ENCODE assay signal across 16 mouse cellular contexts in genomic region chr11:119979596-119980385, GRCm38 (mm10). TPM values are rescaled to one million over a fixed set of nuclear protein-coding genes. Genes with fewer than 3 reads are reported as not detected.
DNase-seq lines count a peak whose midpoint lies in the region; TF ChIP-seq lines count a peak whose summit lies in the region.
"Had no signal": no experiment of that assay in that cellular context is flagged by ENCODE, and none has a peak within 500 bp of the region (broad histone marks: within the 10 kb centered on the region; RNA-seq: fewer than 3 reads in every experiment).

No protein-coding gene starts in this region.

- H3K27me3 ChIP-seq in myocyte (ENCODE audit: control insufficient read depth, insufficient read depth, insufficient read length), result no peaks in the 10 kb centered on the region
- H3K27me3 ChIP-seq: neural tube, embryonic 15.5 days had no signal

- H3K4me3 ChIP-seq in left cerebral cortex, adult 2 months, result no peak overlapping the region
- H3K4me3 ChIP-seq in myocyte, result no peak overlapping the region
- H3K4me3 ChIP-seq: hindbrain, embryonic 10.5 days; neural tube, embryonic 15.5 days had no signal

- no peak overlapping the region for H3ac ChIP-seq in myocyte (ENCODE audit: control insufficient read depth, insufficient read length)

- no peak for TF ChIP-seq CTCF in left cerebral cortex, adult 2 months (IDR thresholded peaks at IDR 0.05)

- TF ChIP-seq POLR2A in myocyte (IDR thresholded peaks at IDR 0.05; ENCODE audit: insufficient read length, low read depth), result no peak

- H3K4me2 ChIP-seq in myocyte (ENCODE audit: low read depth), result peak overlapping the region; percentile 55
- H3K4me2 ChIP-seq: midbrain, embryonic 11.5 days; neural tube, embryonic 15.5 days had no signal

- intact Hi-C loops in left cerebral cortex, adult 2 months (cut with DNase I), result no loop called here
- intact Hi-C loops in left cerebral cortex, postnatal 10 days (cut with DNase I), result no loop called here

- peak overlapping the region; percentile 7; the same call in 1 of the 2 replicates for H3K27ac ChIP-seq in left cerebral cortex, adult 2 months
- H3K27ac ChIP-seq: hindbrain, embryonic 10.5 days; macrophage; neural tube, embryonic 15.5 days had no signal

- H3K79me2 ChIP-seq in myocyte (ENCODE audit: control insufficient read depth, insufficient read depth), result peaks cover 5% of the 10 kb centered on the region

- DNase-seq in left cerebral cortex, adult 2 months (ENCODE audit: extremely low spot score in 1 of 2, low spot score in 2 of 2), result no peak
- no peak for DNase-seq in left cerebral cortex, postnatal 10 days (ENCODE audit: extremely low spot score in 1 of 2, low spot score in 2 of 2)
- peak; percentile 38 for DNase-seq in ZHBTc4 (ENCODE audit: low read depth, low spot score)
- DNase-seq in kidney, adult 8-10 months, result peak; percentile 63 to 79
- DNase-seq in frontal cortex, postnatal 14 days (ENCODE audit: low spot score in 2 of 2), result no peak
- no peak for DNase-seq in gastrocnemius, adult 8-10 months (ENCODE audit: low spot score in 2 of 2)
- DNase-seq: cerebellum, adult 11 months; cerebellum, postnatal 25 days; layer of hippocampus, adult 9-11 months; liver, postnatal 0 days; thymus, adult 18-20 months had no signal

- no peaks in the 10 kb centered on the region for H3K36me3 ChIP-seq in myocyte (ENCODE audit: control insufficient read depth, insufficient read depth)

TF ChIP-seq in myocyte, 11 proteins besides CTCF, POLR2A, EP300 and RAD21:
- TF ChIP-seq USF1 (IDR thresholded peaks at IDR 0.05; ENCODE audit: low read depth) (no peak), MYOD1 (IDR thresholded peaks at IDR 0.05; ENCODE audit: control insufficient read depth in 1 of 3, insufficient read length in 2 of 3, low read depth in 2 of 3) (no peak), E2F4 (IDR thresholded peaks at IDR 0.05; ENCODE audit: insufficient read depth) (no peak), REST (IDR thresholded peaks at IDR 0.05; ENCODE audit: insufficient read depth, insufficient read length) (no peak), SRF (IDR thresholded peaks at IDR 0.05; ENCODE audit: control insufficient read depth, insufficient read length, low read depth) (no peak), TCF12 (IDR thresholded peaks at IDR 0.05; ENCODE audit: insufficient read depth, poor library complexity, severe bottlenecking) (no peak), MAX (IDR thresholded peaks at IDR 0.05; ENCODE audit: low read depth) (no peak), POLR2AphosphoS2 (IDR thresholded peaks at IDR 0.05; ENCODE audit: insufficient read length, low read depth) (no peak), MYOG (IDR thresholded peaks at IDR 0.05; ENCODE audit: control insufficient read depth in 1 of 3, insufficient read depth in 1 of 3, insufficient read length in 2 of 3, low read depth in 2 of 3) (no peak)

RNA-seq across cellular contexts. Expression of gene Baiap2, which starts 37.2 kb away (rescaled TPM):
- 100 to 1,000 TPM; 249 to 287 TPM for total RNA-seq in left cerebral cortex, adult 2 months (2021)
- 100 to 1,000 TPM; 116 to 122 TPM for total RNA-seq in left cerebral cortex, postnatal 10 days (2021)
- polyA plus RNA-seq in myocyte (2012; fragmentation: generic; extraction: Trizol), result 23.0 TPM
- 1 to 10 TPM in 2 of 4 experiments, under 1 TPM in 2; 0.56 to 1.7 (median 1.2) TPM for total RNA-seq in gastrocnemius, adult 8-10 months (2022)

Comparison
In these comparisons a context has a peak if more than half of its experiments do, and no peak if none do; other contexts are left out.
1. DNase-seq: peak in ZHBTc4 (single experiment) and kidney, adult 8-10 months (2 of 2); none in left cerebral cortex, adult 2 months (0 of 2), left cerebral cortex, postnatal 10 days (0 of 2), frontal cortex, postnatal 14 days (0 of 2) and gastrocnemius, adult 8-10 months (0 of 2).
2. RNA of gene Baiap2, which starts 37.2 kb away (total RNA-seq): 249 to 287 TPM in left cerebral cortex, adult 2 months and 116 to 122 TPM in left cerebral cortex, postnatal 10 days; 0.56 to 1.7 TPM in gastrocnemius, adult 8-10 months; every median in the first group is over 10 times any median in the second.